Mouse (Mus musculus) hindbrain, embryonic 12.5 days (tissue): ENCODE measurements around the gene Pknox2. TPM values are rescaled to one million over a fixed set of nuclear protein-coding genes. Genes with fewer than 3 reads are reported as not detected.

Experiments used
- ATAC-seq: fragments of 200-750 bp; cut with Nextera tagmentation; 2 replicates; pipeline ENCODE4 v1.8.0; 2017; ENCODE audit warnings: moderate TSS enrichment; ENCODE audit not compliant: low FRiP score
- H3K27ac ChIP-seq: fragments of 300-500 bp; sonication (generic); 2 replicates; pipeline ENCODE4 v1.5.1; 2016; ENCODE audit warnings: mild to moderate bottlenecking
- H3K27me3 ChIP-seq: fragments of 300-500 bp; sonication (generic); 2 replicates; pipeline ENCODE4 v1.6.1; 2016; ENCODE audit warnings: mild to moderate bottlenecking
- H3K36me3 ChIP-seq: fragments of 300-500 bp; sonication (generic); 2 replicates; pipeline ENCODE4 v1.6.1; 2016; ENCODE audit warnings: mild to moderate bottlenecking
- H3K4me1 ChIP-seq: fragments of 300-500 bp; sonication (generic); 2 replicates; pipeline ENCODE4 v1.6.1; 2016
- H3K4me2 ChIP-seq: fragments of 300-500 bp; sonication (generic); replicated peaks from 2 replicates; pipeline ENCODE4 v1.6.1; 2016; ENCODE audit warnings: mild to moderate bottlenecking
- H3K4me3 ChIP-seq: fragments of 300-500 bp; sonication (generic); 2 replicates; pipeline ENCODE4 v1.5.1; 2016; ENCODE audit warnings: mild to moderate bottlenecking
- H3K9ac ChIP-seq: fragments of 300-500 bp; sonication (generic); 2 replicates; pipeline ENCODE4 v1.6.1; 2016; ENCODE audit warnings: mild to moderate bottlenecking, moderate library complexity
- H3K9me3 ChIP-seq: fragments of 300-500 bp; sonication (generic); replicated peaks from 2 replicates; pipeline ENCODE4 v1.6.1; 2016; ENCODE audit warnings: mild to moderate bottlenecking
- WGBS: fragments of 180-500 bp; shearing (Covaris S2); methylation state at CpG from one replicate; pipeline ENCODE4 v1.1.7; 2016; 5-methylcytosine and 5-hydroxymethylcytosine counted together
- polyA plus RNA-seq: library from polyadenylated mRNA; unstranded; fragments of >200 nt; fragmentation: Nextera tagmentation; extraction: Ambion mirVana; gene quantifications from 2 replicates; pipeline ENCODE4 v1.2.1, GENCODE M21; 2016

The Pknox2 gene
- polyA plus RNA-seq, 1 experiment from 2014 or later: 29.6 TPM

GRCm38 (mm10) chr9:37138883-37139282 lies 8.3 kb downstream of the Pknox2 start:
- Histone ChIP-seq H3K9ac (no peak overlapping the region), H3K4me3 (no peak overlapping the region), H3K27ac (no peak overlapping the region; the same call in 1 of the 2 replicates), H3K36me3 (no peaks in the 10 kb centered on the region), H3K27me3 (no peaks in the 10 kb centered on the region), H3K4me2 (no peak overlapping the region), H3K9me3 (no peaks in the 10 kb centered on the region), H3K4me1 (peaks cover 58% of the 10 kb centered on the region)
- WGBS: 42% methylated on average over 4 of the region's 4 CpGs
- no peak for ATAC-seq

GRCm38 (mm10) chr9:37136340-37136739 lies 10.9 kb downstream of the Pknox2 start:
- H3K4me3 ChIP-seq: no peak overlapping the region
- no peak overlapping the region for H3K27ac ChIP-seq
- no peaks in the 10 kb centered on the region for H3K27me3 ChIP-seq
- no peak overlapping the region for H3K4me2 ChIP-seq
- no peak overlapping the region for H3K9ac ChIP-seq
- 72% methylated on average over 13 of the region's 13 CpGs for WGBS
- peaks cover 1% of the 10 kb centered on the region; the same call in 1 of the 2 replicates for H3K9me3 ChIP-seq
- peaks cover 38% of the 10 kb centered on the region for H3K4me1 ChIP-seq
- H3K36me3 ChIP-seq: no peaks in the 10 kb centered on the region
- ATAC-seq: no peak

GRCm38 (mm10) chr9:37133495-37133894 lies 13.7 kb downstream of the Pknox2 start:
- Histone ChIP-seq H3K4me2 (no peak overlapping the region), H3K4me3 (no peak overlapping the region), H3K9me3 (peaks cover 3% of the 10 kb centered on the region; the same call in 1 of the 2 replicates), H3K36me3 (no peaks in the 10 kb centered on the region), H3K4me1 (peaks cover 11% of the 10 kb centered on the region; the same call in 1 of the 2 replicates), H3K27me3 (no peaks in the 10 kb centered on the region), H3K27ac (no peak overlapping the region), H3K9ac (no peak overlapping the region)
- 88% methylated on average over 7 of the region's 7 CpGs for WGBS
- ATAC-seq: no peak

GRCm38 (mm10) chr9:37129046-37129445 lies 18.2 kb downstream of the Pknox2 start:
- Histone ChIP-seq H3K27me3 (no peaks in the 10 kb centered on the region), H3K9me3 (peaks cover 3% of the 10 kb centered on the region; the same call in 1 of the 2 replicates), H3K36me3 (no peaks in the 10 kb centered on the region), H3K9ac (no peak overlapping the region), H3K27ac (no peak overlapping the region), H3K4me2 (no peak overlapping the region), H3K4me1 (0 out of 2 replicates have a peak, but pooled peaks cover 3% of the 10 kb centered on the region), H3K4me3 (no peak overlapping the region)
- WGBS: 93% methylated on average over 6 of the region's 6 CpGs
- ATAC-seq: no peak

- Histone ChIP-seq H3K4me1 (peaks cover 22% of the 10 kb centered on the region), H3K27me3 (no peaks in the 10 kb centered on the region), H3K4me3 (no peak overlapping the region), H3K9ac (no peak overlapping the region), H3K27ac (no peak overlapping the region), H3K9me3 (peaks cover under 1% of the 10 kb centered on the region; the same call in 1 of the 2 replicates), H3K4me2 (no peak overlapping the region), H3K36me3 (no peaks in the 10 kb centered on the region)
- no peak for ATAC-seq
- WGBS: 91% methylated on average over 2 of the region's 2 CpGs
These were observed 21.0 kb downstream of the Pknox2 start for GRCm38 (mm10) chr9:37126197-37126596.

- Histone ChIP-seq H3K4me2 (no peak overlapping the region), H3K27ac (no peak overlapping the region), H3K27me3 (0 out of 2 replicates have a peak, but pooled peaks cover 3% of the 10 kb centered on the region), H3K4me3 (no peak overlapping the region), H3K4me1 (peaks cover 22% of the 10 kb centered on the region), H3K9ac (no peak overlapping the region), H3K9me3 (no peaks in the 10 kb centered on the region), H3K36me3 (no peaks in the 10 kb centered on the region)
- WGBS: 86% methylated on average over 8 of the region's 8 CpGs
- no peak for ATAC-seq
These were observed 22.3 kb downstream of the Pknox2 start for GRCm38 (mm10) chr9:37124696-37125480.

GRCm38 (mm10) chr9:37123384-37123783 lies 23.8 kb downstream of the Pknox2 start:
- Histone ChIP-seq H3K27me3 (0 out of 2 replicates have a peak, but pooled peaks cover 3% of the 10 kb centered on the region), H3K9me3 (no peaks in the 10 kb centered on the region), H3K4me1 (peaks cover 22% of the 10 kb centered on the region), H3K36me3 (no peaks in the 10 kb centered on the region), H3K4me2 (no peak overlapping the region), H3K4me3 (no peak overlapping the region), H3K27ac (no peak overlapping the region), H3K9ac (no peak overlapping the region)
- WGBS: 63% methylated on average over 7 of the region's 7 CpGs
- ATAC-seq: no peak

- Histone ChIP-seq H3K27me3 (0 out of 2 replicates have a peak, but pooled peaks cover 3% of the 10 kb centered on the region), H3K36me3 (no peaks in the 10 kb centered on the region), H3K4me3 (no peak overlapping the region), H3K4me1 (peaks cover 22% of the 10 kb centered on the region), H3K4me2 (no peak overlapping the region), H3K27ac (peak overlapping the region; percentile 26; the same call in 1 of the 2 replicates), H3K9ac (no peak overlapping the region), H3K9me3 (no peaks in the 10 kb centered on the region)
- no peak for ATAC-seq
- WGBS: 65% methylated on average over 6 of the region's 6 CpGs
These were observed 24.2 kb downstream of the Pknox2 start for GRCm38 (mm10) chr9:37122971-37123370.

GRCm38 (mm10) chr9:37122381-37122780 lies 24.8 kb downstream of the Pknox2 start:
- WGBS: 42% methylated on average over 1 of the region's 1 CpGs
- 0 out of 2 replicates have a peak, but pooled peaks cover 3% of the 10 kb centered on the region for H3K27me3 ChIP-seq
- H3K9ac ChIP-seq: no peak overlapping the region
- no peak overlapping the region for H3K27ac ChIP-seq
- no peak for ATAC-seq
- H3K4me1 ChIP-seq: peaks cover 22% of the 10 kb centered on the region
- no peak overlapping the region for H3K4me3 ChIP-seq
- no peaks in the 10 kb centered on the region for H3K36me3 ChIP-seq
- H3K4me2 ChIP-seq: no peak overlapping the region
- H3K9me3 ChIP-seq: no peaks in the 10 kb centered on the region

- Histone ChIP-seq H3K27me3 (0 out of 2 replicates have a peak, but pooled peaks cover 3% of the 10 kb centered on the region), H3K4me1 (peaks cover 24% of the 10 kb centered on the region), H3K4me2 (no peak overlapping the region), H3K9ac (no peak overlapping the region), H3K4me3 (no peak overlapping the region), H3K36me3 (no peaks in the 10 kb centered on the region), H3K9me3 (no peaks in the 10 kb centered on the region), H3K27ac (no peak overlapping the region)
- no peak for ATAC-seq
- 40% methylated on average over 4 of the region's 4 CpGs for WGBS
These were observed 25.4 kb downstream of the Pknox2 start for GRCm38 (mm10) chr9:37121761-37122331.

- WGBS: 78% methylated on average over 6 of the region's 6 CpGs
- H3K4me1 ChIP-seq: peaks cover 34% of the 10 kb centered on the region
- H3K27me3 ChIP-seq: 0 out of 2 replicates have a peak, but pooled peaks cover 3% of the 10 kb centered on the region
- no peak for ATAC-seq
- H3K36me3 ChIP-seq: no peaks in the 10 kb centered on the region
- no peaks in the 10 kb centered on the region for H3K9me3 ChIP-seq
- H3K4me2 ChIP-seq: no peak overlapping the region
- H3K9ac ChIP-seq: no peak overlapping the region
- no peak overlapping the region for H3K4me3 ChIP-seq
- no peak overlapping the region for H3K27ac ChIP-seq
These were observed 26.4 kb downstream of the Pknox2 start for GRCm38 (mm10) chr9:37120801-37121200.

- H3K27ac ChIP-seq: no peak overlapping the region
- H3K4me1 ChIP-seq: peaks cover 47% of the 10 kb centered on the region
- H3K9me3 ChIP-seq: no peaks in the 10 kb centered on the region
- WGBS: 96% methylated on average over 2 of the region's 2 CpGs
- H3K9ac ChIP-seq: no peak overlapping the region
- no peak for ATAC-seq
- no peak overlapping the region for H3K4me2 ChIP-seq
- no peaks in the 10 kb centered on the region for H3K36me3 ChIP-seq
- no peak overlapping the region for H3K4me3 ChIP-seq
- 0 out of 2 replicates have a peak, but pooled peaks cover 3% of the 10 kb centered on the region for H3K27me3 ChIP-seq
These were observed 29.7 kb downstream of the Pknox2 start for GRCm38 (mm10) chr9:37117529-37117928.
